Mouse (Mus musculus) layer of hippocampus, adult 18-20 months (tissue): ENCODE measurements at regions not wholly inside any gene's neighbourhood (a gene's known extent, or its start where the extent isn't known, plus 50 kb on each side); places are given as distances from the start of the nearest gene placed in this dataset.

Experiments
- DNase-seq, 2 experiments: peaks; one replicate each; pipeline ENCODE4 v3.0.0; 2022; ENCODE audit warnings: low spot score in 2 of 2

DNA sequence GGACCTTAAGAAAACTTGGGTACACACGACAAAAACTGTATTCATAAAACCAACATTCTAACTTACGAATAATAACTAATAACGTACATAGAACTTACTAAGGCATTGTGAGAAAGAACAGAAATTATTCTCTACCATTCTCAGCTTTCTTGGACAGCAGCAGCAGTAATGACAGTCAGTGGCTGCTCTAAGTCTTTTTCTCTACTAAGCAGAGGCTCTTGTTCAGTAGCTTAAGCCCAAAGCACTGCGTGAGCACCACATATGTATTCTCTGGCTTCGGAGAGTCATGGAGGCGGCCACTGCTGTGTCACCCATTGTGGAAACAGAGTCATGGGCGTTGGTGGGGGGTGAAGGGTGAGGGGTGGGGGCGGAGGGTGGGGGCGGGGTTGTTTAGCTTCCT is 62.0 kb upstream of the Daam1 start:
- DNase-seq, result no peak

DNA sequence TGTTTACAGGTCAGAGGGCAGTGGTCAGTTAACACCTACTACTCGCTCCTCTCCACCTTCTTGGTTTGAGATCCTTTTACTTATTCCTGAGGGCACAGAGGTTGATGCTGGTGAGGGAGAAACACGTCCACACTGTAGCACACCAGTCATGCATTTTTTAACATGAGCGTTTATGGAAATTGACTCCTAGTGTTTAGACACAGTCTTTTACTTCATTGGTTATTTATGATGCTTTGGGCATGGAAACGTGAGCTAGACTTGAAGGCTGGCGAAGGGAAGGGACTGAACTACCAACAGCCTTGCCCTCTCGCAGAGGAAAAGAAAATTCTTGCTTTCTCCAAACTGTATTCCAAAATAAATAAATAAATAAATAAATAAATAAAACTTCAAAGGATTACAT is 61.6 kb upstream of the Daam1 start:
- DNase-seq, result no peak

DNA sequence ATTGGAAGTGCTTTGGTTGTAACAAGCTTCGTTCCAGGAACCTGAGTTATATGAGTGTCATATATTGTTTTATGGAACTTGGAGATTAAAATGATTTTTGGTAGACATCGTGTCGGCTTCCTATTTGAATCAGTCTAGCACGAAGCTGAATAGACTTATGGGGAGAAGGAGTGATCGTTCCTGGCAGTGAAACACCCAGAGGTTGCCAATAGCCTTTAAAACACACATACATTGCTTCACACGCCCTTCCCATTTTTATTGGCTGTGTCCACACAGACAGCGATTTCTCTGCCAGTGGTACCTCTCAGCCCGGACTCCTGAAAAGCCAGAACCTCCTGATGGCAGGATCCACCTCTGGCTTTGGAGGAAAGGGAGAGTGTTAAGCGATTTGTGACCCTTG is 57.0 kb upstream of the Daam1 start:
- no peak for DNase-seq

DNA sequence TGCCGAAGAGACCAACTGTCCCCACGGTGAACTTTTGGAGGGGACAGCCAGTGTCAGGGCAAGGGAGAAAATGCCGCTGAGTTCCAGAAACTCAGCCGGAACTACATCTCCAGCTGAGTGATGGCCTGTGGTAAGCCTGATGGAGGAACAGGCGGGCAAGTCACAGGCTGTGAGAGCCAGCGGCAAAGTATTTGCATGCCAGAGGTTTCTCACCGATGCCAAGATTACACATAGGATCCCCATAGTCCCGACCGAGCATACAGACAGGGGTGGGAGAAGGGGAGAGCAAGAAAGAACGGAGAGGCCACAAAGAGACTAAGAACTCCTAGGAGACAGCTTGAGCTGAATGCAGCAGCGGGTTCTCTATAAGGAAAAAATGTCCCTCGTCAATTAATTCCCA is 55.8 kb upstream of the Daam1 start:
- DNase-seq, result no peak

DNA sequence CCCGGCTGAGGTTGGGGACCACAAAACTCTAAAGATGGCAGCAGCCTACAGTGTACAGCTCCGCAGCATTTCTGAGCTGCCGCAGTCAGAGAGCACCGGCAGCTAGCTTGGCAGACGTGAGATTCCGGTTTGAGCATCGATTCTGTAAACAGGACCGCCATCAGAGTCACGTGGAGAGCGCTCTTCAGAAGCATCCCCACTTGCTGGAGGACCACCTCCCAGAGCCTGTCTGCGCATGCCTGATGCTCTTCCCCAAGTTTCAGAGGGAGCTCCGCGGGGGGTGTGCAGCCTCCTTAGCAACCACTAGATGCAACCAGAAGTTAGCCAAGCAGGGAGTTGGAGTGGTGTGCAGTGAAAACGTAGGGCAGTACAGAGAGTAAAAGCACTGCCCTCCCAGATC is 52.7 kb upstream of the Daam1 start:
- peak; percentile 41 to 67 for DNase-seq

DNA sequence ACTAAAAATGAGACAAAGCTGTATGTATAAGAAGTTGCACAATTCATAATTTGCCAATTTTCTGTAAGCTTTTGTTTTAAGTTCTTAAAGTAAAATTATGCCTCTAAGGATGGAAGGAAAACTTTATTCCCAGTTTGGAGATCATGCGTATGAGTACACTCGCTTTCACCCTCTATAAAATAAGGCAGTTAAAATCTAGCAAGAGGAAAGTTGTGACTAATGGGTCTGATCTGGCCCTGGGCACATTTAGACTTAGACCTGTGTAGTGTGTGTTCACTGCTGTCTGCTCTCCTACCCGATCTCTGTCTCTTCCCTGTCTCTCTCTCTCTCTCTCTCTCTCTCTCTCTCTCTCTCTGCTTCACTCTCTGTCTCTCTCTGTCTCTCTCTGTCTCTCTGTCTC is 51.9 kb upstream of the Daam1 start:
- DNase-seq, result no peak

DNA sequence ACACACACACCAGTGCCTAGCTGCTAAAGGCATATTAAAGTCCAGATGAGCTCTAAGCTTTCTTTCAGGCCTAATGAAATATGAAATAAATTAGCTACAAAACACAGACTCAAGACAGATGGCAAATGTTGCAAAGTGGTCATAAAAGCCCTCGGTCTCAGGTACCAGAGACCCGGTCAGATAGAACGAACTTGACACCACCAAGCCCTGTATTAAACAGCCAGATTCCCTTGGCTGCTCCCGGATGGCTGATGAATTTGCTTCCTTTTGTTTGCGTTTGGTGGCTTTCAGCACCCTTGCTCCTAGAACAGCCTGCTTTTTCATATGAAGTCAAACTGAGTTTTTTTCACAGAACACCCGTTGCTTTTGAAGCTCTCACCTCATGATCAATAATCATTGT is 51.5 kb upstream of the Daam1 start:
- DNase-seq, result no peak
